Mouse (Mus musculus) lung, embryonic 14.5 days (tissue): Measurements from ENCODE around the gene Mgam. TPM values are rescaled to one million over a fixed set of nuclear protein-coding genes. Genes with fewer than 3 reads are reported as not detected.
"Not testable (repeated sequence)": the region's sequence is repeated elsewhere in the genome, so short reads cannot be mapped to it uniquely, and the experiment has no call there.

Source experiments
- ATAC-seq: fragments of 200-750 bp; cut with Nextera tagmentation; 2 replicates; pipeline ENCODE4 v1.8.0; 2017; ENCODE audit warnings: mild to moderate bottlenecking, moderate TSS enrichment, moderate library complexity; ENCODE audit not compliant: insufficient read depth
- DNase-seq: peaks from one replicate; pipeline ENCODE4 v3.0.0-alpha.2; 2015
- H3K27ac ChIP-seq: fragments of 300-500 bp; sonication (generic); 2 replicates; pipeline ENCODE4 v1.5.1; 2014; ENCODE audit warnings: low read depth, mild to moderate bottlenecking, moderate library complexity
- H3K27me3 ChIP-seq: fragments of 300-500 bp; sonication (generic); 2 replicates; pipeline ENCODE4 v1.6.1; 2014; ENCODE audit warnings: low read length, control low read depth; ENCODE audit not compliant: insufficient read depth
- H3K36me3 ChIP-seq: fragments of 300-500 bp; sonication (generic); 2 replicates; pipeline ENCODE4 v1.6.1; 2014; ENCODE audit warnings: control low read depth; ENCODE audit not compliant: insufficient read depth
- H3K4me1 ChIP-seq: fragments of 300-500 bp; sonication (generic); 2 replicates; pipeline ENCODE4 v1.6.1; 2014; ENCODE audit warnings: antibody characterized with exemption, control low read depth; ENCODE audit not compliant: insufficient read depth
- H3K4me2 ChIP-seq: fragments of 300-500 bp; sonication (generic); 2 replicates; pipeline ENCODE4 v1.6.1; 2014; ENCODE audit warnings: mild to moderate bottlenecking
- H3K4me3 ChIP-seq: fragments of 300-500 bp; sonication (generic); 2 replicates; pipeline ENCODE4 v1.5.1; 2014; ENCODE audit warnings: low read depth, low read length
- H3K9ac ChIP-seq: fragments of 300-500 bp; sonication (generic); 2 replicates; pipeline ENCODE4 v1.6.1; 2014
- H3K9me3 ChIP-seq: fragments of 300-500 bp; sonication (generic); 2 replicates; pipeline ENCODE4 v1.6.1; 2016; ENCODE audit warnings: low read depth, low read length, control low read depth
- CTCF ChIP-seq: IDR thresholded peaks from 2 replicates; pipeline ENCODE4 v1.5.1; 2016; ENCODE audit warnings: antibody characterized with exemption, low read depth
- WGBS: fragments of 180-500 bp; shearing (Covaris S2); extraction: QIAGEN DNeasy Blood & Tissue Kit; methylation state at CpG from one replicate; pipeline ENCODE4 v1.1.7; 2014; 5-methylcytosine and 5-hydroxymethylcytosine counted together
- polyA plus RNA-seq: library from polyadenylated mRNA; unstranded; fragments of >200 nt; fragmentation: Nextera tagmentation; extraction: Ambion mirVana; gene quantifications from 2 replicates; pipeline ENCODE4 v1.2.1, GENCODE M21; 2014

The Mgam gene
- polyA plus RNA-seq, 1 experiment from 2014 or later = 0.38 TPM

- DNase-seq (no peak), ATAC-seq (no peak)
- Histone ChIP-seq H3K9ac (no peak overlapping the region), H3K4me2 (no peak overlapping the region), H3K27me3 (no peaks in the 10 kb centered on the region), H3K4me3 (no peak overlapping the region), H3K36me3 (no peaks in the 10 kb centered on the region), H3K4me1 (no peaks in the 10 kb centered on the region), H3K9me3 (no peaks in the 10 kb centered on the region), H3K27ac (no peak overlapping the region)
- TF ChIP-seq CTCF = no peak
- 68% methylated on average over 8 of the region's 8 CpGs for WGBS
Measured at GRCm38 (mm10) chr6:40640710-40641538, 12.3 kb downstream of the Mgam start.

GRCm38 (mm10) chr6:40645701-40646100, 17.1 kb downstream of the Mgam start:
- no peak overlapping the region for H3K4me2 ChIP-seq
- DNase-seq (no peak), ATAC-seq (no peak)
- no peak overlapping the region for H3K9ac ChIP-seq
- H3K27me3 ChIP-seq = no peaks in the 10 kb centered on the region
- no peak overlapping the region for H3K27ac ChIP-seq
- H3K36me3 ChIP-seq = no peaks in the 10 kb centered on the region
- no peaks in the 10 kb centered on the region for H3K4me1 ChIP-seq
- H3K4me3 ChIP-seq = no peak overlapping the region
- no peak for TF ChIP-seq CTCF
- no peaks in the 10 kb centered on the region for H3K9me3 ChIP-seq
- 70% methylated on average over 8 of the region's 8 CpGs for WGBS

GRCm38 (mm10) chr6:40650953-40651352, 22.3 kb downstream of the Mgam start:
- ATAC-seq (no peak), DNase-seq (no peak)
- Histone ChIP-seq H3K4me3 (no peak overlapping the region), H3K9me3 (no peaks in the 10 kb centered on the region), H3K27ac (no peak overlapping the region), H3K4me1 (no peaks in the 10 kb centered on the region), H3K9ac (no peak overlapping the region), H3K4me2 (no peak overlapping the region), H3K36me3 (no peaks in the 10 kb centered on the region), H3K27me3 (no peaks in the 10 kb centered on the region)
- WGBS = 84% methylated on average over 1 of the region's 1 CpGs
- no peak for TF ChIP-seq CTCF

GRCm38 (mm10) chr6:40660930-40661329, 32.3 kb downstream of the Mgam start:
- no peaks in the 10 kb centered on the region for H3K4me1 ChIP-seq
- ATAC-seq (no peak), DNase-seq (no peak)
- no peaks in the 10 kb centered on the region for H3K36me3 ChIP-seq
- H3K9ac ChIP-seq = no peak overlapping the region
- no peaks in the 10 kb centered on the region for H3K9me3 ChIP-seq
- no peak overlapping the region for H3K27ac ChIP-seq
- H3K27me3 ChIP-seq = no peaks in the 10 kb centered on the region
- WGBS = 34% methylated on average over 2 of the region's 2 CpGs
- no peak for TF ChIP-seq CTCF
- H3K4me3 ChIP-seq = no peak overlapping the region
- H3K4me2 ChIP-seq = no peak overlapping the region

GRCm38 (mm10) chr6:40689180-40689579, 60.5 kb downstream of the Mgam start:
- 5% methylated on average over 5 of the region's 5 CpGs for WGBS
- Histone ChIP-seq H3K27me3 (no peaks in the 10 kb centered on the region), H3K27ac (no peak overlapping the region), H3K4me3 (no peak overlapping the region), H3K9ac (no peak overlapping the region), H3K36me3 (no peaks in the 10 kb centered on the region), H3K4me2 (no peak overlapping the region), H3K4me1 (no peaks in the 10 kb centered on the region), H3K9me3 (no peaks in the 10 kb centered on the region)
- peak; percentile 90 for DNase-seq
- peak; percentile 75 for TF ChIP-seq CTCF
- peak; percentile 58; the same call in 1 of the 2 replicates for ATAC-seq

GRCm38 (mm10) chr6:40692007-40692406, 63.4 kb downstream of the Mgam start:
- not testable (repeated sequence) for H3K4me2 ChIP-seq, H3K36me3 ChIP-seq, H3K4me1 ChIP-seq, H3K4me3 ChIP-seq, H3K9me3 ChIP-seq, H3K27me3 ChIP-seq, H3K9ac ChIP-seq, H3K27ac ChIP-seq, DNase-seq
- ATAC-seq = 0 out of 2 replicates have a peak, but pooled peaks have one; percentile 11
- WGBS = 22% methylated on average over 3 of the region's 4 CpGs

GRCm38 (mm10) chr6:40713494-40713893, 84.9 kb downstream of the Mgam start:
- not testable (repeated sequence) for H3K27me3 ChIP-seq, H3K4me1 ChIP-seq, ATAC-seq, H3K9ac ChIP-seq, H3K4me2 ChIP-seq, DNase-seq, H3K36me3 ChIP-seq, H3K9me3 ChIP-seq, H3K4me3 ChIP-seq, H3K27ac ChIP-seq
- 83% methylated on average over 5 of the region's 5 CpGs for WGBS
